Mouse (Mus musculus): ENCODE data around the gene Zfp786. TPM values are rescaled to one million over a fixed set of nuclear protein-coding genes. Genes with fewer than 3 reads are reported as not detected.
A peak's percentile ranks its signal among the peaks of the same experiment; 100 is the strongest.

The Zfp786 gene
- polyA plus RNA-seq, 1 experiment from 2014 or later: 0.40 TPM

GRCm38 (mm10) chr6:47813257-47813878 is 17.3 kb downstream of the Zfp786 start, which contains the start of gene Pdia4:
Gene Pdia4 (minus strand): TSS chr6:47813430.
- Histone ChIP-seq H3K9me3 (replicated peaks; ENCODE audit: control insufficient read depth, low read length) (no peaks in the 10 kb centered on the region), H3K4me3 (ENCODE audit: low read depth, low read length) (peak within 1 kb of the TSS; percentile 82), H3K27me3 (ENCODE audit: control insufficient read depth, insufficient read depth, low read depth, low read length) (no peaks in the 10 kb centered on the region), H3K4me1 (ENCODE audit: control insufficient read depth, low read depth, low read length) (peaks cover 23% of the 10 kb centered on the region), H3K36me3 (ENCODE audit: control insufficient read depth, insufficient read depth) (no peaks in the 10 kb centered on the region), H3K9ac (ENCODE audit: low read depth, low read length) (peak within 1 kb of the TSS; percentile 78), H3K27ac (ENCODE audit: low read length) (peak within 1 kb of the TSS; percentile 89), H3K4me2 (ENCODE audit: low read depth, low read length) (peak within 1 kb of the TSS; percentile 90)
- under 1% methylated on average over 44 of the region's 44 CpGs for WGBS (ENCODE audit: insufficient replicate concordance)
- peak; percentile 97 for ATAC-seq (ENCODE audit: low read depth)

- peak overlapping the region; percentile 89 for H3K27ac ChIP-seq (ENCODE audit: low read length)
- H3K9me3 ChIP-seq (replicated peaks; ENCODE audit: control insufficient read depth, low read length): no peaks in the 10 kb centered on the region
- ATAC-seq (ENCODE audit: low read depth): no peak
- no peaks in the 10 kb centered on the region for H3K27me3 ChIP-seq (ENCODE audit: control insufficient read depth, insufficient read depth, low read depth, low read length)
- peaks cover 23% of the 10 kb centered on the region for H3K4me1 ChIP-seq (ENCODE audit: control insufficient read depth, low read depth, low read length)
- H3K9ac ChIP-seq (ENCODE audit: low read depth, low read length): peak overlapping the region; percentile 78
- H3K36me3 ChIP-seq (ENCODE audit: control insufficient read depth, insufficient read depth): no peaks in the 10 kb centered on the region
- under 1% methylated on average over 17 of the region's 17 CpGs for WGBS (ENCODE audit: insufficient replicate concordance)
- peak overlapping the region; percentile 82 for H3K4me3 ChIP-seq (ENCODE audit: low read depth, low read length)
- H3K4me2 ChIP-seq (ENCODE audit: low read depth, low read length): peak overlapping the region; percentile 90
Observed at GRCm38 (mm10) chr6:47812271-47812915, 18.3 kb downstream of the Zfp786 start.

GRCm38 (mm10) chr6:47811324-47811723 is 19.3 kb downstream of the Zfp786 start:
- WGBS (ENCODE audit: insufficient replicate concordance): 59% methylated on average over 5 of the region's 5 CpGs
- Histone ChIP-seq H3K9me3 (replicated peaks; ENCODE audit: control insufficient read depth, low read length) (no peaks in the 10 kb centered on the region), H3K27me3 (ENCODE audit: control insufficient read depth, insufficient read depth, low read depth, low read length) (no peaks in the 10 kb centered on the region), H3K4me1 (ENCODE audit: control insufficient read depth, low read depth, low read length) (peaks cover 23% of the 10 kb centered on the region), H3K9ac (ENCODE audit: low read depth, low read length) (no peak overlapping the region), H3K4me3 (ENCODE audit: low read depth, low read length) (peak overlapping the region; percentile 82), H3K4me2 (ENCODE audit: low read depth, low read length) (peak overlapping the region; percentile 90), H3K36me3 (ENCODE audit: control insufficient read depth, insufficient read depth) (peaks cover 4% of the 10 kb centered on the region; the same call in 1 of the 2 replicates), H3K27ac (ENCODE audit: low read length) (no peak overlapping the region; the same call in 1 of the 2 replicates)
- no peak for ATAC-seq (ENCODE audit: low read depth)

- WGBS (ENCODE audit: insufficient replicate concordance): 58% methylated on average over 2 of the region's 2 CpGs
- Histone ChIP-seq H3K4me2 (ENCODE audit: low read depth, low read length) (no peak overlapping the region), H3K27me3 (ENCODE audit: control insufficient read depth, insufficient read depth, low read depth, low read length) (no peaks in the 10 kb centered on the region), H3K9ac (ENCODE audit: low read depth, low read length) (no peak overlapping the region), H3K4me3 (ENCODE audit: low read depth, low read length) (no peak overlapping the region), H3K36me3 (ENCODE audit: control insufficient read depth, insufficient read depth) (peaks cover 5% of the 10 kb centered on the region; the same call in 1 of the 2 replicates), H3K9me3 (replicated peaks; ENCODE audit: control insufficient read depth, low read length) (no peaks in the 10 kb centered on the region), H3K4me1 (ENCODE audit: control insufficient read depth, low read depth, low read length) (peaks cover 23% of the 10 kb centered on the region), H3K27ac (ENCODE audit: low read length) (no peak overlapping the region)
- ATAC-seq (ENCODE audit: low read depth): no peak
Observed at GRCm38 (mm10) chr6:47810181-47810580, 20.5 kb downstream of the Zfp786 start.

- Histone ChIP-seq H3K27me3 (ENCODE audit: control insufficient read depth, insufficient read depth, low read depth, low read length) (no peaks in the 10 kb centered on the region), H3K9me3 (replicated peaks; ENCODE audit: control insufficient read depth, low read length) (no peaks in the 10 kb centered on the region), H3K9ac (ENCODE audit: low read depth, low read length) (no peak overlapping the region), H3K4me2 (ENCODE audit: low read depth, low read length) (no peak overlapping the region), H3K36me3 (ENCODE audit: control insufficient read depth, insufficient read depth) (peaks cover 5% of the 10 kb centered on the region; the same call in 1 of the 2 replicates), H3K4me3 (ENCODE audit: low read depth, low read length) (no peak overlapping the region), H3K27ac (ENCODE audit: low read length) (no peak overlapping the region), H3K4me1 (ENCODE audit: control insufficient read depth, low read depth, low read length) (peaks cover 20% of the 10 kb centered on the region)
- 63% methylated on average over 4 of the region's 4 CpGs for WGBS (ENCODE audit: insufficient replicate concordance)
- no peak for ATAC-seq (ENCODE audit: low read depth)
Observed at GRCm38 (mm10) chr6:47809053-47809452, 21.6 kb downstream of the Zfp786 start.

GRCm38 (mm10) chr6:47808545-47808944 is 22.1 kb downstream of the Zfp786 start:
- Histone ChIP-seq H3K4me3 (ENCODE audit: low read depth, low read length) (no peak overlapping the region), H3K4me2 (ENCODE audit: low read depth, low read length) (no peak overlapping the region), H3K27ac (ENCODE audit: low read length) (no peak overlapping the region), H3K4me1 (ENCODE audit: control insufficient read depth, low read depth, low read length) (peaks cover 17% of the 10 kb centered on the region), H3K9ac (ENCODE audit: low read depth, low read length) (no peak overlapping the region), H3K27me3 (ENCODE audit: control insufficient read depth, insufficient read depth, low read depth, low read length) (no peaks in the 10 kb centered on the region), H3K36me3 (ENCODE audit: control insufficient read depth, insufficient read depth) (peaks cover 5% of the 10 kb centered on the region; the same call in 1 of the 2 replicates), H3K9me3 (replicated peaks; ENCODE audit: control insufficient read depth, low read length) (no peaks in the 10 kb centered on the region)
- ATAC-seq (ENCODE audit: low read depth): no peak
- WGBS (ENCODE audit: insufficient replicate concordance): 77% methylated on average over 5 of the region's 5 CpGs

- Histone ChIP-seq H3K36me3 (ENCODE audit: control insufficient read depth, insufficient read depth) (peaks cover 14% of the 10 kb centered on the region; the same call in 1 of the 2 replicates), H3K27me3 (ENCODE audit: control insufficient read depth, insufficient read depth, low read depth, low read length) (no peaks in the 10 kb centered on the region), H3K27ac (ENCODE audit: low read length) (no peak overlapping the region), H3K4me1 (ENCODE audit: control insufficient read depth, low read depth, low read length) (peaks cover 17% of the 10 kb centered on the region), H3K4me3 (ENCODE audit: low read depth, low read length) (no peak overlapping the region), H3K9ac (ENCODE audit: low read depth, low read length) (no peak overlapping the region), H3K4me2 (ENCODE audit: low read depth, low read length) (no peak overlapping the region), H3K9me3 (replicated peaks; ENCODE audit: control insufficient read depth, low read length) (no peaks in the 10 kb centered on the region)
- WGBS (ENCODE audit: insufficient replicate concordance): 70% methylated on average over 2 of the region's 2 CpGs
- ATAC-seq (ENCODE audit: low read depth): no peak
Observed at GRCm38 (mm10) chr6:47807419-47807818, 23.2 kb downstream of the Zfp786 start.

- WGBS (ENCODE audit: insufficient replicate concordance): 69% methylated on average over 2 of the region's 2 CpGs
- peaks cover 5% of the 10 kb centered on the region for H3K4me1 ChIP-seq (ENCODE audit: control insufficient read depth, low read depth, low read length)
- H3K4me2 ChIP-seq (ENCODE audit: low read depth, low read length): no peak overlapping the region
- no peak overlapping the region for H3K27ac ChIP-seq (ENCODE audit: low read length)
- H3K27me3 ChIP-seq (ENCODE audit: control insufficient read depth, insufficient read depth, low read depth, low read length): no peaks in the 10 kb centered on the region
- no peaks in the 10 kb centered on the region for H3K9me3 ChIP-seq (replicated peaks; ENCODE audit: control insufficient read depth, low read length)
- ATAC-seq (ENCODE audit: low read depth): no peak
- H3K9ac ChIP-seq (ENCODE audit: low read depth, low read length): no peak overlapping the region
- H3K36me3 ChIP-seq (ENCODE audit: control insufficient read depth, insufficient read depth): peaks cover 16% of the 10 kb centered on the region
- H3K4me3 ChIP-seq (ENCODE audit: low read depth, low read length): no peak overlapping the region
Observed at GRCm38 (mm10) chr6:47805520-47805919, 25.1 kb downstream of the Zfp786 start.

- H3K4me1 ChIP-seq (ENCODE audit: control insufficient read depth, low read depth, low read length): no peaks in the 10 kb centered on the region
- H3K9me3 ChIP-seq (replicated peaks; ENCODE audit: control insufficient read depth, low read length): no peaks in the 10 kb centered on the region
- H3K27me3 ChIP-seq (ENCODE audit: control insufficient read depth, insufficient read depth, low read depth, low read length): no peaks in the 10 kb centered on the region
- peaks cover 23% of the 10 kb centered on the region for H3K36me3 ChIP-seq (ENCODE audit: control insufficient read depth, insufficient read depth)
- no peak overlapping the region for H3K4me3 ChIP-seq (ENCODE audit: low read depth, low read length)
- no peak overlapping the region for H3K27ac ChIP-seq (ENCODE audit: low read length)
- H3K4me2 ChIP-seq (ENCODE audit: low read depth, low read length): no peak overlapping the region
- ATAC-seq (ENCODE audit: low read depth): 0 out of 2 replicates have a peak, but pooled peaks have one; percentile 9
- WGBS (ENCODE audit: insufficient replicate concordance): 38% methylated on average over 6 of the region's 6 CpGs
- no peak overlapping the region for H3K9ac ChIP-seq (ENCODE audit: low read depth, low read length)
Observed at GRCm38 (mm10) chr6:47799079-47799478, 31.6 kb downstream of the Zfp786 start.

All from liver, embryonic 16.5 days (tissue).